Mouse (Mus musculus) lung, postnatal 0 days (tissue): ENCODE data around the gene Cachd1.

Experiments
- CTCF ChIP-seq: IDR thresholded peaks from 2 replicates; pipeline ENCODE4 v1.5.1; 2016; ENCODE audit warnings: antibody characterized with exemption, mild to moderate bottlenecking
- EP300 ChIP-seq: IDR thresholded peaks from 2 replicates; pipeline ENCODE4 v1.6.1; 2016; ENCODE audit warnings: antibody characterized with exemption, mild to moderate bottlenecking, control low read depth

DNA sequence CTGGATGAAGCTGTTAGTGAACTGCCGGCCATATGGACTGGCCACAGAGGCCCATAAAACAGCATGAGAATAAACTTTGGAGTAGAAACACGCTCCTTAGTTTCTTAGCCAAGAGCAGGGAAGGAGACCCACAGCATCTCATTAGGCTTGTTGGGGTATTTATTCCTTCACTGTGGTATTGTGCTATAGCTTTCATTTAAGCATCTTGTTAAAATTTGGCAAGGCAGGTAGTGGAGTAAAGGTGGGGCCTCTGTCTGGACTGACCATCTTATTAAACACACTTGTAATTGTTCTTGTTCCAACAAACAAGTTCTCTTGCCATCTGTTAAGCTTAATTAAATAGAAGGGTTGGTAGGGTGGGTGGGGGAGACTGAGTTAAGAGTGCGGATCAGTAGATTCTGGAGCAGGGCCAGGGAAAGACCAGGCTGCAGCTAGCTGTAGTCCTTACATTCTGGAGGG, 81.0 kb downstream of the Cachd1 start:
- TF ChIP-seq EP300 (no peak), CTCF (no peak)
